Mouse (Mus musculus): ENCODE data around the gene Uso1. TPM values are rescaled to one million over a fixed set of nuclear protein-coding genes. Genes with fewer than 3 reads are reported as not detected.

Gene Uso1
- total and polyA plus RNA-seq, 2 experiments from 2014 or later, result 17.7 to 29.8 TPM

DNA sequence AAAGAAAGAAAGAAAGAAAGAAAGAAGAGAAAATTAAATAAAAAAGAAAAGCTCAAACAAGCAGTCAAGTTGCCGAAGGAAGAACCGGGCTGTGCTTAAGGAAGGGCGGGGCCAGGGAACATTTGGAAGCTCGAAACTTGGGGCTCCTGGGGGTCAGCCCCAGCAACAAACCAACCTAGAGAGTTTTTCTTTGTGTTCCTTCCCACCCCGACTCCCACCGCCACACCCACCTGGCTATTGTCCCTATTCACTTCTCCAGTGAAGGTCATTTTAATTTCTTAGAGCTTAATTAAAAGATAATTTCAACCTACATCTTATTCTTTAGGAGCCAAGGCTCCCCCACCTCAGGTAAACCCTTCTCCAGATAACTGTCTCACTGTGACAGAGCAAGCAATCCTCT lies 25.6 kb upstream of the Uso1 start:
- Histone ChIP-seq H3K27me3 (ENCODE audit: insufficient read depth, low read length) (no peaks in the 10 kb centered on the region), H3K36me3 (ENCODE audit: insufficient read depth, low read length) (no peaks in the 10 kb centered on the region), H3K27ac (no peak overlapping the region), H3K9me3 (ENCODE audit: low read length) (no peaks in the 10 kb centered on the region), H3K4me1 (ENCODE audit: insufficient read depth, low read length) (no peaks in the 10 kb centered on the region), H3K4me3 (ENCODE audit: low read length) (no peak overlapping the region), H3K4me2 (ENCODE audit: low read depth, low read length) (peak overlapping the region; percentile 46), H3K9ac (replicated peaks; ENCODE audit: low read length) (no peak overlapping the region)
- DNase-seq (ENCODE audit: low spot score) (no peak), ATAC-seq (no peak)
- WGBS, result 10% methylated on average over 6 of the region's 6 CpGs
- no peak for TF ChIP-seq CTCF (IDR thresholded peaks at IDR 0.05; ENCODE audit: low read depth)

DNA sequence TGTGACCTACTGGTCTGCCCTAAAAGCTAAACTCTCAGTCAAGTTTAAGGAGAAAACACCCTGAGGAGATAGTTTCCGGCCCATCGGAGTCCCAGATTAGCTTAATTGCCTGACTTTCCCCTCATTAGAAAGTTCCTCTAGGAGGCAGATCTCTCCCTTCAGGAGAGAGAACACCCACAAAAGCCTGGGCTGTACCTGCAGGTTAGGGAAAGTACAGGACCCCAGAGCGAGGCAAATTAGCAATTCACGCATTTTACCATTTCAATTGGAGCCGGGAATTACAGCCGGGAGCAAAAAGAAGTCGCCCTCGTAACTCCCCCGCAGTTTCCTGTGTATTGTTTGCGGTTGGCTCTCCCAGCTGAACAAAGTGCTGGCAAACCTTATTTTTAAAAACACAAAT lies 25.2 kb upstream of the Uso1 start:
- no peak for ATAC-seq
- H3K4me3 ChIP-seq (ENCODE audit: low read length), result 0 out of 2 replicates have a peak overlapping the region, but pooled peaks have one; percentile 4
- TF ChIP-seq CTCF (IDR thresholded peaks at IDR 0.05; ENCODE audit: low read depth), result no peak
- peak overlapping the region; percentile 46 for H3K4me2 ChIP-seq (ENCODE audit: low read depth, low read length)
- no peaks in the 10 kb centered on the region for H3K9me3 ChIP-seq (ENCODE audit: low read length)
- H3K36me3 ChIP-seq (ENCODE audit: insufficient read depth, low read length), result no peaks in the 10 kb centered on the region
- no peaks in the 10 kb centered on the region for H3K4me1 ChIP-seq (ENCODE audit: insufficient read depth, low read length)
- H3K27me3 ChIP-seq (ENCODE audit: insufficient read depth, low read length), result no peaks in the 10 kb centered on the region
- H3K27ac ChIP-seq, result no peak overlapping the region
- 4% methylated on average over 10 of the region's 10 CpGs for WGBS
- H3K9ac ChIP-seq (replicated peaks; ENCODE audit: low read length), result no peak overlapping the region
- DNase-seq (ENCODE audit: low spot score), result no peak

DNA sequence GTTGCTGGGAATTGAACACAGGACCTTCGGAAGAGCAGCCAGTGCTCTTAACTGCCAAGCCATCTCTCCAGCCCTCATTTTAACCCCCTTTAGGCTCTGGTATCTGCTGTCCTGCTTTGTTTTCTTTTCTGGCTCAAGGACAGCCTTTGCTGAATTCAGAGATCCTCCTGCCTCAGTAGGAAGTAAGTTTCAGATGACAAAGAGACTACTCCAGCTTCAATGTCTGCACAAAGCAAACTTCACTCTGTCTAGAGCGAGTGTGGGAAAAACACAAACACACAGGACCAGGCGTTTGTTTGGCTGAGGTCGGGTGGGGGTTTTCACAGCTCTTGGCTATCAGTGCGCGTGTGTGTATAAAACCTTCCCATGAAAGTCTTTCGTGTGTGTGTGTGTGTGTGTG lies 24.3 kb upstream of the Uso1 start:
- Histone ChIP-seq H3K27ac (no peak overlapping the region), H3K4me3 (ENCODE audit: low read length) (no peak overlapping the region), H3K27me3 (ENCODE audit: insufficient read depth, low read length) (no peaks in the 10 kb centered on the region), H3K9me3 (ENCODE audit: low read length) (no peaks in the 10 kb centered on the region), H3K4me1 (ENCODE audit: insufficient read depth, low read length) (no peaks in the 10 kb centered on the region), H3K4me2 (ENCODE audit: low read depth, low read length) (no peak overlapping the region), H3K36me3 (ENCODE audit: insufficient read depth, low read length) (no peaks in the 10 kb centered on the region), H3K9ac (replicated peaks; ENCODE audit: low read length) (no peak overlapping the region)
- DNase-seq (ENCODE audit: low spot score) (no peak), ATAC-seq (no peak)
- WGBS, result 88% methylated on average over 7 of the region's 7 CpGs
- TF ChIP-seq CTCF (IDR thresholded peaks at IDR 0.05; ENCODE audit: low read depth), result no peak

GRCm38 (mm10) chr5:92114223-92114622 lies 23.5 kb upstream of the Uso1 start:
- Histone ChIP-seq H3K36me3 (ENCODE audit: insufficient read depth, low read length) (no peaks in the 10 kb centered on the region), H3K27me3 (ENCODE audit: insufficient read depth, low read length) (no peaks in the 10 kb centered on the region), H3K4me1 (ENCODE audit: insufficient read depth, low read length) (no peaks in the 10 kb centered on the region), H3K9ac (replicated peaks; ENCODE audit: low read length) (no peak overlapping the region), H3K27ac (no peak overlapping the region), H3K4me3 (ENCODE audit: low read length) (no peak overlapping the region), H3K9me3 (ENCODE audit: low read length) (no peaks in the 10 kb centered on the region), H3K4me2 (ENCODE audit: low read depth, low read length) (no peak overlapping the region)
- no peak for TF ChIP-seq CTCF (IDR thresholded peaks at IDR 0.05; ENCODE audit: low read depth)
- 91% methylated on average over 6 of the region's 6 CpGs for whole genome bisulfite sequencing
- no peak for ATAC-seq
- no peak for DNase-seq (ENCODE audit: low spot score)

- no peaks in the 10 kb centered on the region for H3K9me3 ChIP-seq (ENCODE audit: low read length)
- no peak overlapping the region for H3K9ac ChIP-seq (replicated peaks; ENCODE audit: low read length)
- no peak for DNase-seq (ENCODE audit: low spot score)
- H3K36me3 ChIP-seq (ENCODE audit: insufficient read depth, low read length), result no peaks in the 10 kb centered on the region
- H3K4me2 ChIP-seq (ENCODE audit: low read depth, low read length), result no peak overlapping the region
- no peak overlapping the region for H3K4me3 ChIP-seq (ENCODE audit: low read length)
- H3K27ac ChIP-seq, result no peak overlapping the region
- H3K4me1 ChIP-seq (ENCODE audit: insufficient read depth, low read length), result no peaks in the 10 kb centered on the region
- H3K27me3 ChIP-seq (ENCODE audit: insufficient read depth, low read length), result no peaks in the 10 kb centered on the region
- ATAC-seq, result no peak
- 94% methylated on average over 2 of the region's 2 CpGs for WGBS
- TF ChIP-seq CTCF (IDR thresholded peaks at IDR 0.05; ENCODE audit: low read depth), result no peak
Observed at GRCm38 (mm10) chr5:92114939-92115338, 22.8 kb upstream of the Uso1 start.

GRCm38 (mm10) chr5:92117823-92118403 lies 19.8 kb upstream of the Uso1 start:
- DNase-seq (ENCODE audit: low spot score) (peak; percentile 80), ATAC-seq (peak; percentile 92)
- WGBS, result 58% methylated on average over 12 of the region's 12 CpGs
- no peak overlapping the region for H3K27ac ChIP-seq
- H3K9me3 ChIP-seq (ENCODE audit: low read length), result no peaks in the 10 kb centered on the region
- no peak overlapping the region for H3K4me3 ChIP-seq (ENCODE audit: low read length)
- no peaks in the 10 kb centered on the region for H3K4me1 ChIP-seq (ENCODE audit: insufficient read depth, low read length)
- H3K27me3 ChIP-seq (ENCODE audit: insufficient read depth, low read length), result no peaks in the 10 kb centered on the region
- H3K36me3 ChIP-seq (ENCODE audit: insufficient read depth, low read length), result no peaks in the 10 kb centered on the region
- peak; percentile 80 for TF ChIP-seq CTCF (IDR thresholded peaks at IDR 0.05; ENCODE audit: low read depth)
- H3K4me2 ChIP-seq (ENCODE audit: low read depth, low read length), result no peak overlapping the region
- H3K9ac ChIP-seq (replicated peaks; ENCODE audit: low read length), result no peak overlapping the region

DNA sequence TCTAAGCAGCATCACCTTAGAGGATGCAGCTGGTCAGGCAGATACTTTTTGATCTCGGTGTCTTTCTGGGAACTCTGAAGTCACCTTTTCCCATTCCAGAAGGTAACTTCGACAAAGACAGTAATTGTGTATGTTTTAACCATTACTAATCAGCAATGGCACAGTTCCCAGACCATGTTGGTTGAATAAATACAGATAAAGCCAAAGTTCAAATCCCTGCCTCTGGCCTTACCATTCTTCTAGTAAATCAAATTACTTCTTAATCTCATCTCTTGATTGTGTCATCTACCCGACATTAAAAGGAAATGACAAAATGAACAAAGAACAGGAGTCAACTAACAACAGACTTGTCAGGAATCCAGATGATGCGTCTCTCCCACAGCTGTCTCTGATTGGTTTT lies 16.1 kb upstream of the Uso1 start:
- WGBS, result 68% methylated on average over 4 of the region's 4 CpGs
- Histone ChIP-seq H3K4me1 (ENCODE audit: insufficient read depth, low read length) (no peaks in the 10 kb centered on the region), H3K9me3 (ENCODE audit: low read length) (no peaks in the 10 kb centered on the region), H3K4me3 (ENCODE audit: low read length) (no peak overlapping the region), H3K4me2 (ENCODE audit: low read depth, low read length) (no peak overlapping the region), H3K9ac (replicated peaks; ENCODE audit: low read length) (no peak overlapping the region), H3K27me3 (ENCODE audit: insufficient read depth, low read length) (no peaks in the 10 kb centered on the region), H3K27ac (no peak overlapping the region), H3K36me3 (ENCODE audit: insufficient read depth, low read length) (no peaks in the 10 kb centered on the region)
- no peak for DNase-seq (ENCODE audit: low spot score)
- ATAC-seq, result no peak
- TF ChIP-seq CTCF (IDR thresholded peaks at IDR 0.05; ENCODE audit: low read depth), result no peak
